Mouse (Mus musculus): Measurements from ENCODE around the gene Psma7.

Psma7 gene

DNA sequence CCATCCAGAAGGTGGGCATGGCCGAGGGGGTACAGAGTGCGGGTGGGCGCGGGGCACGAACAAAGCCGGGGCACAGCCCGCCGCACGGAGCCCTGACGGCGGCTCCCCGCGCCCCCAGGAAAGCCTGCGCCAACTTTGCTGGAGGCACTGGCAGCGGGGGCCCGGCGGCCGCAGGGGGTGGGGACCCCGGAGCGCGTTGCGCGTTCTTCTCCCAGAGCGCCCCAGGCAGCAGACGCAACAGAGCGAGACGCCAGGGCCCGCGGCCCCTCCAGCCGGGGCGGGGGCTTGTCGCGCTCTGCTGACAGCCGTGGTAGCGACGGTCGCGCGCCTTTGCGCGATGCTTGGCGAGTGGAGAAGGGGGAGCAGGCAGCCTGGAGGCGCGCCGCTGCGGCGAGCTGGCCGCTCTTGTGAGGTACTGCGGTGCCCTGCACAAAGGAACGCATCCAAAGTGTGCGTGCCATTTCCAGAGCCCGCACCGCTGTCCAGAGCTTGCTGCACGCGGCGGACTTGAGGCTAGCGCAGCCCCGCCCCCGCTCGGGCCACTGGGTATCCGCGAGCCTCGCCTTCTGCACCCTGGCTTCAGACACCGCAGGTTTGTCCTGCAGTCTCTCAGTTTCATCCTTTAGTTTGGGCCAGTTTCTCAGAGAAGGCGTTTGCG lies 754 bp upstream of the Psma7 start:
- DNase-seq: peak; percentile 84

DNA sequence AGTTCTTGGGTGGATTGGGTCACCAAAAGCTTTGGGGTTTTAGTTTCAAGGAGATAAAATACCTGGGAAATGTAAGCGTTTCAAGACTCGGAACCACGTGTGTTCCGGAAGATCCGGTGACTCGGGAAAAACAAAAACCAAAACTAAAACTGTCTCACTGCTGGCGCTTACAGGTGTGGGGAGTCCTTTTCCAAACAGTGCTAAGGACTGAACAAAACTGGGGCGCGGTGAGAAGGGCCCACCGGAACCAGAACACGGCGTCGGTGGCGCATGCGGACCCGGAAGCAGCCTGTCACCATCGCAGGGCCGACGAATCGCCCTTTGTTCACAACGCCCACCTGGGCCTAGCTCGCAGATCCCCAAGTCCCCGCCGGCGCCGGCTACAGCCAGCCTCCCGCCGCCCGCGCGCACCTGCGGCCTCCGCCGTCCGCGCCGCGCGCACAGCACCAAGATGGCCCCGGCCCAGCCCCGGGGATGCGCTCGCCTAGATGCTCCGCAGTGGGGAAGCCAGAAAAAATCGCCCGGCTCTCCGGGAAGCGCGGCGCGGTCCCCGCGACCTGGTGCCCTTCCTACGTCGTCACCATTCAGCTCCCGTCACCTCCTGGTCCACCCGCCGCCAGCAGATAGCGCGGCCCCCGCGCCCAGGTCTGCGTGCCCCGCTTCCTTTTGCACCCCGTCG lies 517 bp downstream of the Psma7 start:
- peak; percentile 75 for DNase-seq

DNA sequence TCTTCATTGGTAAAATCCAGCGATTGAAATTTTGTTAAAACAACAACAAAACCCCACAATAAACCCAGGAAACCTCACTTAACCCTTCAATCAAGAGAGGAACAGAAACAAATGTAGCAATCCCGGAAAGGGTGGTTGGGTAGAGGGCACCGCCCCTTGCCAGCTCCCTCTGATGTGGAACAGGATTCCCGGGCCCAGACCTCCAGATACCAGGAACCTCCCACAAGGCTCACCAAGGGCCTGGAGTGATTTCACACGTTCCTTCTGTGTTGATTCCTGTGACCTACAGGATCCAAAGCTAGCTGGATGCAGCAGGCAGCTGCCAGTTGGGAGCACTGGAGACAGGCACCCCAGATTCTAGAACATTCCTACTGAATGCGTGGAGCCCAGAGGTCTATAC lies 1.8 kb downstream of the Psma7 start:
- no peak for DNase-seq

DNA sequence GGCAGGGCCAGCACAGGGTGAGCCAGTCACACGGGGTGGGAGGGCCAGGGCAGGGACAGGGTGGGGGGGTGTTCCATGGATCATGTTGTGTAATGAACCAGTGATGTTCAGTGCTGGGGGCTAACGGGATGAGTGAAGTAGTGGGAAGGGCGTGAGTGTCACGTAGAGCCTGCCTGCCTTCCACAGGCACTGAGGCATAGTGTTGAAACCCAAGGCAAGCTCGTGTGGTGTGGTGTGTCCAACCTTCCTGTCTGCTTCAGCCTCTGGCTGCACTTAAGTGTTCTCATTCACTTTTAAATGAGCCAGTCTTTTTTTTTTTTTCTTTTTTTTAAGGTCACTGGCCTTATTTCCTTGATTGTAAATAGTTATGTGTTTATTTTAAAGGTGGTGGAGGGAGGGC lies 7.5 kb downstream of the Psma7 start:
- DNase-seq: no peak

DNA sequence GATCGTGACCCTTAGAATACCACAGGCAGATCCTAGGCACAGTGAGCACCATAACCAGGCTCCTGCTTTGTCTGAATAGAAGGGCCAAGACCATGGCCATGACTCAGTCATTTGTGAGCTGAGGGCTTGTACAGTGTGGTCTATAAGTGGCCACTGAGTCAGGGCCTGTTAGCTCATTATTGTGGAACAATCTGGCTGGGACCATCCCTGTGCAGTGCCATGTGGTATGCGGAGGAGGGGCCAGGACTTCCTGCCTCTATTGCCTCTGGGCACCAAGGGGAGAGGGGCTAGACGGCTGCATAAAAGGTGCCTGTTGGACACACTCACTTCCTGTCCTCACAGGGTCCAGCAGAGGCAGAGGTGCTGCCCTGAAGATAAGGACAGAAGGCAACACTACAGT lies 8.3 kb downstream of the Psma7 start:
- DNase-seq: no peak

DNA sequence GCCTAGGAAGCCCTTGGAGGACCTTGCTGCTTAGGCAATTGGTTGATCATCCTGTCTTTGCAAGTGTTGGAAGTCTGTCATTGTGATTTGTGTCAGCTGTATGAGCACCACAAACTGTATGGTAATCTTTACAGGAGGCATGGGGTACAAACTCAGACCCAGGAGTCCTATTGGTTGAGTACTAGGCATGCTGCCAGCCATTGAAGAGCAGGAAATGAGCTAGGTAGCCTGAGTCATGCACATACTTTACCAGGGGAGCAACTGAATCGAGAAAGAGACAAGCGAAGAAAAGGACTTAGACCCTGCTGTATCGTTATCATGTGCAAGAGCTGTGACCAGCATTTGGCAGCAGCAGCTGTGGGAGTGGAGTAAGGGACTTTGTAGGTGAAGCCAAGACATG lies 9.3 kb downstream of the Psma7 start:
- DNase-seq: no peak

DNA sequence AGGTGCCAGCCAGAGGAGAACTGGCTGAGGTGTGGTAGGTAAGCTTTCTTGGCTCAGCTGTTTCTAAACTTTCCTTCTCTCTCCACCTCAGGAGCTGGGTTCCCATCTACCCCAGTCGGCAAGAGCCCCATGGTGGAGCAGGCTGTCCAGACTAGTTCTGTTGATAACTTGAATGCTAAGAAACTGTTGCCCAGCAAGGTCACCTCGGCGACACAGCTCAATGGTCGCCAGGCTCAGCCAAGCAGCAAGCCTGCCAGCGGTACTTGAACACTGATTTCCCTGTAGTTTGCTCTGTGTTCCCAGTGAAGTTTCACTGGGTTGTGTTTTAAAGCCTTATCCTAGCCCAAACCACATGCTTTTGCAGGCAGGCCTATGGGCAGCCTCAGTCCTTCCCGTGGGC lies 11.0 kb downstream of the Psma7 start:
- DNase-seq: no peak

DNA sequence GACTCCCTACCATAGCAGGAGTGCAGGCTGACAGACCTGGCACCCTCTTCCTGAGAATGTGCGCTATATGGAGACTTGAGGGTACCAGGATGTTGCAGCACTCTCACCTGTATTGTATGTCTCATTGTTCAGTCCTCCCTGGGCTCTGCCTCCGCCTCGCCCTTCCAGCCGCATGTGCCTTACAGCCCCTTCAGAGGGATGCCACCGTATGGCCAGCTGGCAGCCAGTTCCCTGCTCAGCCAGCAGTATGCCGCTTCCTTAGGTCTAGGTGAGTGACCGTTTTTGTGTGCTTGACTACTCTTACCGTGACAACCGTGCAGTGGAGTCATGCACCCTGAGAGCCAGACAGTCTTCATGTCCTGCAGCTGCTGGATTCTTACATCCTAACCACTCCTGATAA lies 14.5 kb downstream of the Psma7 start:
- DNase-seq: no peak

DNA sequence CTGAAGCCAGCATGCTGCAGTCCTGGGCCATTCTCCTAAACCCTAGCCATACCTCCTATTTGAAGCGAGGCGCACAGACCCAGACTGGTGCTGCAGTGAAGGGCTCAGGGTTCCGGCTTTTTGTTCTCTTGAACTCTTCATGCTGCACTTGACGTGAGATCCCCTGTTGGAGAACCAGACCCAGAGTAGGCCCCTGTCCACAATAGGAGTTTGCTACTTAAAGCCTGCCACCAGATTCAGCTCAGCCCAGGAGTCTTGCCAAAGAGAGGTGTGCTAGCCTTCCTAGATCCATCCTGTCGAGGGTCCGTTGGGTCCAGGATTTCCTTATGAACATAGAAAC lies 16.4 kb downstream of the Psma7 start:
- DNase-seq: no peak

DNA sequence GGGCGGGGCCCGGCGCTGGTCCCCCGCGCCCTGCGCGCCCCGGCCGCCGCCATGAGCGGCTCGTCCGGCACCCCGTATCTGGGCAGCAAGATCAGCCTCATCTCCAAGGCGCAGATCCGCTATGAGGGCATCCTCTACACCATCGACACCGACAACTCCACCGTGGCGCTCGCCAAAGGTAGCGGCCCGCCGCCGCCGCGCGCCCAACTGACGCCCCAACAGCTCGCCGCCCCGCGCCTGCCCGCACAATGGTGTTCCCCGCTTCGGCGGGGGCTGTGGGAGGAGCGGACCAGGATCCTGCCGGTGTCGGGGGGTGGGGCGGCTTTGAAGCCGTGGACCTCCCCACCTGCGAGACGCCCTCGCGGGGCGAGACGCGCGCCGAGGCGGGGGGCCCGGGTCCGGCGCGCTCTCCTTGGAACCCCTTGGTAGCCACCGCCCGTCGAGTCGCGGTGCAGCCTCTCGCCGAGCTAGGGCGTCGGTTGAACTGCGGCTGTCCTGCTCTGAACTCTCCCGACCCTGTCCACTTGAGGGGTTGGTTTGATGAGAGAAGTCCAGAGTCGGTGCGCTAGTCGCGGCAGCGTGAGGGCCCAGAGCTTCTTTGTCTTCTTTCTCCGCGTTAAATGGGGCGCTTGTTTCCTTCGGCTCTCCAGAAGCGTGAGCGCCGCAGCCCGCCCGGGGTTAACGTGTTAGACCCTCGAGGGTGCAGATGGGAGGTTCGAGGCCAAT lies 16.9 kb downstream of the Psma7 start:
- DNase-seq: peak; percentile 78

DNA sequence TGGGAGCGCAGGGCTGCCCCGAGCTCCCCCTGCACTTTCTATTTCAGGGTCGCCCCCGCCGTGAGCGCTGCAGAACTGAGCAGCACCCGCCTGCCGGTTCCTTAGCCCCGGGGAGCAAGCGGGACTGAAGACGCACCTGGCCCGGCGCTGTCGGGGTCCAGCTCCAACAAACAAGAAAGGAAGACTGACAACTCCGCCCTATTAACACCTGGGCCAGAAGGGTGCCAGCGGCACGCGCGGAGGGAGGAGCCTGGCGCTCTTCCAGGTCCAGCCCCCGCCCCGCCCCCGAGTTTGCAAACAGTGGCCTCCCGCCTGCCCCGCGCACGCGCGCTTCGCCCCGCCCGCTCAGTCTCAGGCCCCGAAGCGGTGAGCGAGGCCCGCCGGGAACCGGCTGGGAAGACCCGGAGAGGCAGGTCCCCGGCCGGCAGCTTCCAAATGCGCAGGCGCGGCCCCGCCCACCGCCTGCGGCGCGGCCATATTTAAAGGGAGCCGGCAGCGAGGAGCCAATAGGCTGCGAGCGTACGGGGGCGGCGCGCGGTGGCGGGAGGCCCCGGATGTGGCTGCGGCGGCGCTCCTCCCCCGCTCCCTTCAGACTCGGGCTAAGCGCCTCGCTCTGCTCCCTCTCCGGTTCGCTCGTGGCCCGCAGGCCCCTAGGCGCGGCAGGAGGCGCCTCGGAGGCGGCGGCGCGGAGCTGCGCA lies 17.7 kb downstream of the Psma7 start, which contains the start of gene Lsm14b:
Gene Lsm14b (plus strand): TSS at position 587 of the 698 bp plus-strand sequence.
- peak; percentile 99 for DNase-seq

DNA sequence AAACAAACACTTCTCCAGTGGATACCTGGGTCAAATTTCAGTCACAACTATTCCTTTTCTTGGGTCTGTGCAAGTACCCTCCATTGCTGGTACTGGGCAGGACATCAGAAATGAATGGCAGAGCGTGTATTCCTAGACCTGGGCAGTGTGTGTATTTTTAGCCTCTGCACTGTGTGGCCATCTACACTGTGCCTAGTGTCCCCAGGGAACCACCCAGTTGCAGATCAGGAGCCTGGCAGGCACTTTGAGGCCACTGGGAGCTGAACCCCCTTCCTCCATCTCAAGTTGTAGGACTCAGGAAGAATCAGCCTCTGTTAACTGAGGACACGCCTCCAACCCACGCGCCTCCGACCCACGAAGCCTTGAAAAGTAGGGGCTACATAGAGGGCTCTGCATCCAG lies 19.5 kb downstream of the Psma7 start:
- DNase-seq: no peak

DNA sequence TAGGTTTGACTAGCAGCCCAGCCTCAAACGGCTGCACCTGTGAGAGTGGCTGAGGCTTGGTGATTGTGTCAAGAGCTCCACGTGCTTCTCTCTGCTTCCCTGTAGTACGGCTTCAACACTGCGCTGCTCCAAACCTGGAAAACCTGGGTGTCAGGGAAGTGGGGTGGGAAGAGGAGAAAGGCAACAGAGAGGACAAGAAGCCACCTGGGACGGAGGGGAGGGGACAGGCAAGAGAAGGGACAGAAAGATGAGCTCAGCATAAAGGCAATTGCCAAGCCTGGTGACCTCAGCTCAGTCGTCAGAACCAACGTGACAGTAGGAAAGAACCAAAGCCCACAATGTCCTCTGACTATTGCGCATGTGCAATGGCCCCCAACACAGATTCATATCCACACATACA lies 21.3 kb downstream of the Psma7 start:
- no peak for DNase-seq

DNA sequence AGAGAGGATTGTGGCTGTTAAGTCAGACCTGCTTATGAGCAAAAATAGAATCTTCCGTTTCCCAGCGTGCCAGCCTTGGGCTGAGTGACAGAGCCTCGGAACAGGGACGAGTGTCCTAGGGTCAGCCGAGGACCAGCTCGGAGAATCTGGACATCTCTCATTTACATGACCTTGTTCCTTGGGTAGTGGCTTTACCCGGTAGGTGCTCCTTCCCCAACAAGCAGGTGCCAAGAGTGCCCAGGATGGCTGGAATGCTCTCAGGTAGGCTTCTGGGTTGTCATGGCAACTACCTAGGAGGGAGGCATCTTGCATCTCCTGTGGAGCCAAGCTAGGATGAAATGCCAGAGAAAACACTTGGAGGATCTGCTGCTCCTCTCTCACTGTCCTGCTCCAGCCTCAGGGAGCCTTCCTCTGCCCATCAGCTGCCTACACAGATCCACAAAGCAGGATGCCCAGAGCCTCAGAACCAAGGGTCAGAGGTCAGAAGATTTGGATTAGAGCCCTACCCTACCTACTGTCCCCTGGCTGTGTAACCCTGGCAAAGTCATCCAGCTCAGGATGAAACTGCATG lies 22.1 kb downstream of the Psma7 start:
- DNase-seq: no peak

DNA sequence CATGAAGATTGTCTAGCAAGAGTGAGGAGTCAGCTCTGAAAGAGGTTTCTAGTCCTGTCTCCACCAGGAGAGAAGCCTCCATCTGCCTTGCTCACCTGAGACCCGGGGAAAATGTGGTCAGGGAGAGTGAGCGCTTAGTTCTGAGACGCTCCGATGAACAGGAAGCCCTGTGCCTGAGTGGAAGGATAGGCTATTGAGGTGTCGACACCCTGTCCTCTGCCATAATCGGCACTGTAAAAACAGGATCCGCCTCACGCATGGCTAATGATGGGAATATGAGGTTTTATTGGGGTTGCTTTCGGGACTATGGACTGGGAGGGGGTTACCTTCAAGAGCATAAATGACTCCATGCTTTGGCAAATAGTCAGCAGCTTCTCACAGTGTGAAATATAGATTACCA lies 23.7 kb downstream of the Psma7 start:
- DNase-seq: peak; percentile 4

DNA sequence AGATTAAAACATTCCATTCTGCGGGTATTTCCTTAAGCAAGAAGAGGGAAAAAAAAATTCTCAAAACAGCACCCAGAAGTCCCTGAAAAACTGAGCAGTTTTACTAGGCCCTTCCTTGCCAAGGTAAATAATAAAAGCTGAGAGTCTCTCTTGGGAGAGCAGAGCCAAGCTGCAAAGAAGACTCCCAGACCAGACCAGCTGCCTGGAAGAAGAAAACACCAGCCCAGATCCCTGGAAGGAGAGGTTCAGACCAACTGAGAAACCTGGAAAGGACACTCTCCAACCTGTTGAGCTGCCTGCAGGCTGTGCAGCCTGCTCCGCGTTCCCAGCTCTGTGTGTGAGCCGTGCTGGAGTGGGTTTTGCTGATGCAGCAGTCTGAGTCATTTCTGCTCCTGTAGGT lies 24.6 kb downstream of the Psma7 start:
- peak; percentile 0 for DNase-seq

DNA sequence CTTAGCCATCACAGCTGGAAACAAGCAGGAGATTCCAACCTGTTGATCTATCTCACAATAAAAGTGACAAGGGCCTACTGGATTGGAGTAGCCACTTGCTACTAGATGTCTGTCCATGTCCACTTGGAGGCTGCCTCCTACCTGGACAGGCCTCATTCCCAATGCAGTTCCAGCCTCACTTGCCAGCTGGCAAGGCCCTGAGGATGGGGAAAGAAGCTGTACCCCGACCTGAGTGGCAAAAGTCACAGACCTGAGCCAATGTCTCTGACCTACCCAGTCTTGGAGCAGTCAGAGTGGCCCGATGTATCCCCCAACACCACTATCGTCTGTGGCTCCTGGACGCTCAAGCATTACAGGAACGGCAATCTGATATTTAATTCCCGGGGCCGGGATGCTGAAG lies 28.5 kb downstream of the Psma7 start:
- no peak for DNase-seq

DNA sequence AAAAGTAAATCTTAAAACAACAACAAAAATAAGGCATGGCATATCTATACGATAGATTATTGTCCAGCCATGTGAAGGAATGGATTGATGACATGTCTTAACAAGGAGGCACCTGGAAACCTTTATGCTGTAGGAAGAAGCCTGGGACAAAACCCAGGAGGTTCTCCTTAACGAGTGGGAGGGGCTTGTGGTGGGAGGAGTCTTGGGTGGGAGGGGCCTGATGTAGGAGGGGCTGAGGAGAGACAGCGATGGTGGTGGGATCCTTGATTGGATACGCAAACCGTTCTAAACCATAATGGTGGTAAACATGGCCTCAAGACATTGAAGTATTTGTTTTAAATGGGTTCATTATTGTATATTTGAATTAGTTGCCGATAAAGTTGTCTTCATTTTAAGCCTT lies 30.9 kb downstream of the Psma7 start:
- DNase-seq: no peak

DNA sequence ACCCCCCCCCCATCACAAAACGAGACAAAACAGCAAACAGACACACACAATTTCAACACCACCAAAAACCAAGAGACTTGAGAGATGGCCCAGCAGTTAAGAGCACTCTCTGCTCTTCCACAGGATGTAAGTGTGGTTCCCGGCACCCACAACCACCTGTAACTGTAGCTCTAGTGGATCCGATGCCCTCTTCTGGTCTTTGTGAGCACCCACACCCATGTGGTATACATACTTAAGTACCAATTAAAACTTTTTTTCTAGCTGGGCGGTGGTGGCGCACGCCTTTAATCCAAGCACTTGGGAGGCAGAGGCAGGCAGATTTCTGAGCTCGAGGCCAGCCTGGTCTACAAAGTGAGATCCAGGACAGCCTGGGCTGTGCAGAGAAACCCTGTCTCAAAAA lies 31.5 kb downstream of the Psma7 start:
- no peak for DNase-seq

DNA sequence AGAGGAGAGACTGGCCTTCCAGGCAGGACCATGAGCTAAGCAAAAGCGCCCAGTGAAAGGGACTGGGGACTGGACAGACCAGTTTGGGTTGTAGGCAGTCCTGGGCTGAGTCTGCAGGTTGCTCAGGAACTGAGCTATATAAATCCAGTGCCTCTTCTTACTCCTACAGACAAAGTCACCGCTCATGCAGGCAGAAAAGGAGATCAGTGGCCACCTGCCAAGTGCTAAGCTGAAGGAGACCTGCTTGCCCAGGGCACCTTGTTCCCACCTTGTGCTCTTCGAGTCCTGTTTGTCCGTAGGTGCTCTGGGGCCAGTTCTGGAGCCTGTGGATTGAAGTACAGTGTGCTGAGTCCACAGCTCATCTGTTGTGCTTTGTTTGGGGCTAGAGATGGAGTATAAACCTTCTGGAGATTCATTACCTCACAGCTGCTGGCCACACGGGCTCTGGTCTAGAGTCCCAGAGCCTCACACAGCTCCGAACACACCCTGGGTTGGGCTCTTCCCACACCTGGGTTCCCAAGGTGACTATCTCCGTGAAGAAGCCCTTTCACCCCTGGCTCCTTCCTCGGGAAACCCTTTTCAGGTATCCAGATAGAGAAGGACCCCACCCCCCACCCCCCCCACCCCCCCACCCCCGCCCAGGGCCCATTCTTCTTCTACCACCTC lies 35.7 kb downstream of the Psma7 start:
- no peak for DNase-seq

DNA sequence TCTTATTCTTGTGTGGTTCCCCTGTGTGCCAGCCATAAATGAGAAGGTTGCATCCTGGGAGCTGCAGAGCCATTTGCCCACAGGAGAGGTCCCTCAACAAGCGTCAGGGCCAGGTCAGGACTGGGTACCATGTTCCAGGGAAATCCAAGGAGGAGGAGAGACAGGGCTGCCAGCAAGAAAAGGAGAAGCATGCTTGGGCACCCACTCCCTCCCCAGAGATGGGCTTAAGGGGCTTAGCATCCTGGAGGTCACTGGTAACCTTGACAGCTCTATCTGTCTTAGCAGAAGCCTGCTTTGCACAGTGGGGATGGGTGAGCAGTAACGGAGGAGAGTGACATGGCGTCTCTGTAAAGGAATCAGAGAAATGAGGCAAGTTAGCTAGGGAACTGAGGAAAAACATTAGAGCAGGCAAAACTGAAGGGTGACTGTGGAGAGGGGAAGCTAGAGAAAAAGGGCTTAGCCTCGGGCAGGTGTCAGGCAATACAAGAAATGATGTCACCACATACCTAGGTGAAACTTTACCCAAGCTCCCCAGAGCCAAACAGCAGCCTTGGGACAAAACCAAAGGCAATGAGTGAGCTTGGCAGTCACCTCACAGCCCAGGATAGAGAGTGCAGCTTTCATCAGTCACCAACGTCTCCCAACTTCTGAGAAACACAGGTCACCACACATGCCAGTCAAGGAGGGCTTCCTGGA lies 36.4 kb downstream of the Psma7 start:
- DNase-seq: no peak

DNA sequence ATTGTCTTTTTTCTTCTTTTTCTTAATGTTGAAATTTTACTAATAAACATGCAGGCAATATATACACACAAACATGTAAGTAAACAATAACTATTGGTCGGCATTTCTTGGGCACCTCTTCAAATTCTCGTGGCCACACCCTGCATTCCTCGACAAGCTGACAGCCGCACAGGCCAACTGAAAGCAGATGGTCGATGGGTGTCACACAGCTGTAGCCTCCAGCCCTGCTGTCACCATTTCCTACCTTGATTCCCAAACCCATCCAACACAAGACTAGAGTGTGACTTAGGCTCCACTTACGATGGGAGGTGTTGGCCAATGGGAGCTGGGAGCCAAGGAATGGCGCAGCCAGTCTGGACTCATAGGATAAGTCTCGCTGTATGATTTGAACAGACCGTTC lies 40.6 kb downstream of the Psma7 start:
- no peak for DNase-seq
